Mouse (Mus musculus) testis, adult 2 months (tissue): ENCODE measurements around the gene Odf3.

Source experiments
- CTCF ChIP-seq: fragments of 200-500 bp; IDR thresholded peaks from 2 replicates; pipeline ENCODE4 v1.5.1; 2012; ENCODE audit warnings: low read depth, mild to moderate bottlenecking, inconsistent platforms, low read length, moderate library complexity; ENCODE audit not compliant: control insufficient read depth, insufficient read depth, insufficient replicate concordance
- POLR2A ChIP-seq: fragments of 200-500 bp; IDR thresholded peaks from 2 replicates; pipeline ENCODE4 v1.6.1; 2012; ENCODE audit warnings: low read depth, mild to moderate bottlenecking, inconsistent platforms, low read length, moderate library complexity; ENCODE audit not compliant: control insufficient read depth

DNA sequence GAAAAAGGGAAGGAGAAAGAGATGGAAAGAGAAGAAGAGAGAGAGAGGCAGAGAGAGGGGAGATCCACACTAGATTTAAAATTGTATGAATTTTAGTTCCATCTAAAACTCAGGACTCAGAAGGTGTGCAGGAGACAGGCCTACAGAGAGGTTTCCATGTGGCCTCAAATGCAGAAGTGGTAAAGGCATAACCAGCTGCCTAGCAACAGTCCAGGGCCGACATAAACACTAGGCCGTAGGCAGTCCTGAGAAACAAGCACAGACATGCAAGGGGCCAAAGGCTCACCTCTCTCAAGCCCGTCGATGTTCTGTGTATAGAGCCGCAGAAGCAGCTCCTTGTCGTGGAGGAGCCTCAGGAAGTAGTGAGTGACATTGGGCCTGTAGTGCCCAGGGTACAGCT is 29.8 kb downstream of the Odf3 start:
- no peak for TF ChIP-seq POLR2A
- TF ChIP-seq CTCF, result no peak
